Mouse (Mus musculus) kidney, adult 8-10 months (tissue): ENCODE data around the gene Polh.
A peak's percentile ranks its signal among the peaks of the same experiment; 100 is the strongest.

Experiments used
- DNase-seq, 2 experiments: peaks; one replicate each; pipeline ENCODE4 v3.0.0; 2022

Polh gene

GRCm38 (mm10) chr17:46202421-46203071, at the start of gene Polh, which contains the start of gene Xpo5:
Gene Polh, minus strand, starts transcription at chr17:46202645.
Gene Xpo5, plus strand, starts transcription at chr17:46202782.
- DNase-seq, result peak; percentile 91 to 92

- no peak for DNase-seq
Observed at GRCm38 (mm10) chr17:46251174-46251573, 48.7 kb upstream of the Polh start.

DNA sequence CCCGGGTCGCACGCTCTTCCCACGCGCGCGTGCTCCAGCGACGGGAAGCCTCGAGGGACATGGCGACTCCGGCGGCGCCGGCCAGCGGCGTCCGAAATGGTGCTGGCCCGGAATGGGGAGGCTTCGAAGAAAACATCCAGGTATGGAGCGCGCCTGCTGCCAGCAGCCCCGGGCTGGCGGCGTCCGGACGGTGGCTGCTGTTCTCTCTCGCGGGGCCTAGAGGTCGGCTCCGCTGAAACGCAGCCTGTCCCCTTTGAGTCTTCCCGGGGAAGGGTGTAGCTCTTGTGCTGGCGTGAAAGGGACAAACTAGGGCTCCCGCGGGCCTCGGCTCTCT, 45.7 kb upstream of the Polh start:
- no peak for DNase-seq

GRCm38 (mm10) chr17:46247512-46248188, 45.2 kb upstream of the Polh start, which contains the start of the genes Polr1c and Yipf3:
Gene Polr1c, minus strand, starts transcription at chr17:46248054.
Gene Yipf3, plus strand, starts transcription at chr17:46248080.
- DNase-seq, result peak; percentile 95 to 96

- DNase-seq, result no peak
Observed at GRCm38 (mm10) chr17:46244579-46244978, 42.1 kb upstream of the Polh start.

DNA sequence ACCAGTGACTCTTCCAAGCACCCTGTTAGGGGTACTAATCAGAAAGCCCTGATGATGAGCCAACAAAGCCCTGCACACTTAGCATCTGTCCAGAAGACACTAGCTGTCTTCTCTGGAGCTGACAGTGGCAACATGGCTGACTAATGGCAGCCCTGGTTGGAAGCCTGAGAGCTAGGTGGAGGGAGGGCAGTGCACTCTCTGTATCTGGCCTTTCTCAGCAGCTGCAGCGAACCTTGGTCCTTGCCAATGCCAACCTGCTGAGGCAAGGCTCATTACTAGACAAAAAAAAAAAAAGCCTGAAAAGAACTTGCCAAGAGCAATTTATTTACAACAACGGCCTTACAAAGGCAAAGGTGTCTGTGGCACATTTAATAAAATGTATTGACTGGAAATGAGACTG, 41.2 kb upstream of the Polh start:
- peak in 1 of 2 experiments; percentile 56 for DNase-seq

GRCm38 (mm10) chr17:46242993-46243392, 40.5 kb upstream of the Polh start:
- no peak for DNase-seq

DNA sequence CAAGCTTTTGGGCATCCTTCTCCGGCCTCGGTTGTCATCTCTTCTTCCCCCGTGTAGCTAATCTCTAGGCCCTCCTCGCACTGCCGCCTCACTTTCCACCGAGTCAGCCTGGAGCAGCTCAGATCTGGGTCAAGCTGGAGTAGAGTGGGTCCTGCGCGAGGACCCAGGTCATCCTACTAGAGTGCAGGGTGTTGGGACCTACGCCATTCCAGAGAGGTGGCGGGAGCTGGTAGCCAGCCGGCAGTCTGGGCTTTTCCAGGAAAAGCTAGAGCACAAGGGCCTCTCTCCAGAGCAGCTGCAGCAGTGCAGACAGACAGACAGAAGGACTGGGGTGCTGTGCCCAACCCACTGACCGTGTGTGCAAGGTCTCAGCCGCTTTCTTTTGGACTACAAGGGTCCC, 39.8 kb upstream of the Polh start:
- no peak for DNase-seq

- DNase-seq, result no peak
Observed at GRCm38 (mm10) chr17:46241471-46241870, 39.0 kb upstream of the Polh start.

GRCm38 (mm10) chr17:46239516-46240114, 37.2 kb upstream of the Polh start:
- no peak for DNase-seq

GRCm38 (mm10) chr17:46237480-46237879, 35.0 kb upstream of the Polh start:
- no peak for DNase-seq

DNA sequence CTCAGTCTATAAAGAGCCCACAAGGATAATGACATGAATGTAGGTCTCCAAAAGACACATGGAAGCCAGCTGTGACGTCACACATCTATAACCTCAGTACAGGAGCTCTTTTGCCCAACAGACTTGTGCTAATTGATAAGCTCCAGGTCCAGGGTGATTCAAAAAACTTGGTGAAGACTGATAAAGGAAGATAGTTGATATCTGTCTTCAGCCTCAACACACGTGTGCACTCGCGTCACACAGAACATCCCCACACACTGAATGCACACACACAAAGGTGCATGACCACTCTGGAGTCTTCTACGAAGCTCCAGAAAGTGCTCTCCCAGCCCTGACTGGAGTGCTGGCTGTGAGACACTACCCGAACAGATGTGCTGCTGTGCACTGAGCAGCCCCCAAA, 34.6 kb upstream of the Polh start:
- DNase-seq, result no peak

- no peak for DNase-seq
Observed at GRCm38 (mm10) chr17:46236067-46236466, 33.6 kb upstream of the Polh start.

- no peak for DNase-seq
Observed at GRCm38 (mm10) chr17:46227576-46227975, 25.1 kb upstream of the Polh start.

DNA sequence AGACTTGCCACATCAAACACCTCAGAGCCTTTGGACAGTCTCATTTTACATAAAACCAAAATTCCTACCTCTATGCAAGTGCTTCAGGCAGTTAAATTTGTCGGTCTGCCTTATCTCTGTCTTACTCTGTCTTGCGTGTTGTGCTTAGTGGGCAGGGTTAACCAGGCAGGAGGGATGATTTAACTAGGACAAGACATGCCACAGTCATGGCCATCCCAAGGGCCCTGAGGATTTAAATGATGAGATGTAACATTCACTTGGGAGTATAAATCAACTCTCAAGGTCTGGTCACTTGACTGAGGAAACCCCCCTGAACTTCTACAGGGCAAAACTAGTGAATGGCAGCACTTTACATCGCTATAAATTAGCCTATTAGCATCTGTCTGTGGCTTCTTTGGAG, 19.2 kb upstream of the Polh start:
- DNase-seq, result no peak

- peak in 1 of 2 experiments; percentile 30 for DNase-seq
Observed at GRCm38 (mm10) chr17:46210550-46210949, 8.1 kb upstream of the Polh start.

- DNase-seq, result peak in 1 of 2 experiments; percentile 46
Observed at GRCm38 (mm10) chr17:46206676-46207075, 4.2 kb upstream of the Polh start.

- peak; percentile 10 to 36 for DNase-seq
Observed at GRCm38 (mm10) chr17:46203078-46203477, 633 bp upstream of the Polh start.

GRCm38 (mm10) chr17:46201151-46201550, 1.3 kb downstream of the Polh start:
- no peak for DNase-seq

DNA sequence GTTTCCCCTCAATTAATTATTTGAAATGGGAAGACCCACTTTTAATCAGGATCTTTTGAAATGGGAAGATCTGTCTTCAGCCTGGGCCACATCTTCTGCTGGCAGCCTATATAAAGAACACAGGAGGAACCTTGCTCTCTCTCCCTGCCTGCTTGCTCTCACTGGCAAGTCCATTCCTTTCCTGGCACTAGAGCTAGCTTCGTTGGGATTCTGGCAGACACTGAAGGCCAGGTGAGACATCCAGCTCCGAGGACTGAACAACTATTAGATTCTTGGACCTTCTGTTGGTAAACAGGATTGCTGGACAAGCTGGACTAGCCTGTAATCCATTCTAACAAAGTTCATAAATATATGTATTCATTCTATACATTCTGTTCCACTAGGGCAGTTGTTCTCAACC, 13.6 kb downstream of the Polh start:
- no peak for DNase-seq

DNA sequence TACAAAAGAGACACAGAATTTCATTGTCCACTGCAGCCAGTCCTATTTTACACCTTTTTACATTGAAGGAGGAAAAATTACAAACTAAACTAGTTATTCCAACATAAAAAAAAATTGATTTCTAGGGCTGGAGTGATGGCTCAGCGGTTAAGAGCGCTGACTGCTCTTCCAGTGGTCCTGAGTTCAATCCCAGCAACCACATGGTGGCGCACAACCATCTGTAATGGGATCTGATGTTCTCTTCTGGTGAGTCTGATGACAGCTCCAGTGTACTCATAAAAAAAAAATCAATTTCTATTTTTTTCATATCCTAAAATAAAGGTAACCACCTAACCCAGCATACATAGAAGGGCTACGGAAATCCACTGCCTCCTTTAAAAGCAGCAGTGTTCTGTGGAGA, 20.2 kb downstream of the Polh start:
- peak in 1 of 2 experiments; percentile 46 for DNase-seq

DNA sequence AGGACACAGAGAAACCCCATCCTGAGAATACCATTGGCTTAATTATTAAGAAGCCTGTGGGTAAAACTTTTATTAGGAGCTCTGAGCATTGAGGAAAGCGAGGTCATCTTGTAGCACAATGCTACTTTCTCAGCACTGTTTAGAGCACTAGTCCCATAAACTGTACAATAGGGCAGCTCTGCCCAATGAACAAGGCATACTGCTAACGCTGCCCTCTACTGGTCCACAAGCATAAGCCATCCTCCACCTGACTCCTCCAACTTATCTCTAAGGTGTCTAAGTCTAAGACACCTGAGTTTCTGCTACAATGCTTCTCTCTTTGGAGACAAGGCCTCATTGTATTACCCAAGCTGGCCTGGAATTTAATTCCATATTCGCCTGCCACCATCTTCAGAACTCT, 31.9 kb downstream of the Polh start:
- DNase-seq, result peak in 1 of 2 experiments; percentile 31

DNA sequence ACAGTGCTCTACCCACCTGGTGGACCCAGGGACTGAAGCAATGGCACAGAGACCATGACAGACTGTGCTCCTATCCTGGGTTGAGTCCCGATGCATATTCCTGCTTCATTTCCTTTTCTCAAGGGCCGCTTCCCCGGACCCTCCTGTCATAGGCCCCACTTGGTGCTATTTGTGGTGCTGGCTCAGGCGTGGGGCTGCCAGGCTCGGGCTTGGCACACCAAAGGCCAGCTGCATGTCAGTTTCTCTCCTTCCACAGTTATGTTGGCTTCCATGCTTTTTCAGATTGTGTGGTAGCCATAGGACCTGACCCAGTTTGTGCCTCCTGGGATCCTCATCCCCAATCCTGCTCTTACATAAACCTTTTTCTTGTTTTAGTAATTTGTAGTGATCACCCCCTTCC, 33.7 kb downstream of the Polh start:
- no peak for DNase-seq

DNA sequence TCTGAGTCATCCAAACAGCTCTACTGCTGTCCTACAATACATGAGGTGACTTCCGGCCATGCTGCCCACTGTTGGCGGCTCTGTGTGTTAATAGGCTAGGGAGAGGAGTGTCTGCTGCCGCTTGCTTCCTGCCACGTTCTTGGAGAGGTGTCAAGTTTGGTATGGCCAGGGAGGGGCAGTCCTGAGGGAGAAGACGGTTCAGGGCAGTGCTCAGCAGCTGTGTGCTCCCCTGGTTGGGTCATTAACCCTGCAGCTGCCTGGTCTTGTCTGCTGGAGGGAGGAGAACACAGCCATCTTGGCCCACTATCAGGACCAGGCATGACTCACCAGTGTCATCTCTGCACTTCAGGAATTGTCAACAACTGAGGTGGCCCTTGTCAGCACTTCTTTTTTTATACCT, 34.1 kb downstream of the Polh start:
- no peak for DNase-seq
